Mouse (Mus musculus) erythroblast, embryonic 14.5 days (primary cell): ENCODE results near the gene Tmem201. TPM values are rescaled to one million over a fixed set of nuclear protein-coding genes. Genes with fewer than 3 reads are reported as not detected.

Source experiments
- H3K27me3 ChIP-seq: 2 replicates; pipeline ENCODE4 v1.6.1; 2012; ENCODE audit warnings: inconsistent platforms; ENCODE audit not compliant: control insufficient read depth
- H3K36me3 ChIP-seq: 2 replicates; pipeline ENCODE4 v1.6.1; 2012; ENCODE audit warnings: mild to moderate bottlenecking, inconsistent platforms; ENCODE audit not compliant: control insufficient read depth
- H3K4me1 ChIP-seq: 2 replicates; pipeline ENCODE4 v1.6.1; 2012; ENCODE audit warnings: inconsistent platforms; ENCODE audit not compliant: control insufficient read depth
- H3K4me3 ChIP-seq: replicated peaks from 2 replicates; pipeline ENCODE3; 2012; ENCODE audit warnings: moderate library complexity, mild to moderate bottlenecking, inconsistent platforms
- H3K9me3 ChIP-seq: 2 replicates; pipeline ENCODE4 v1.6.1; 2012; ENCODE audit warnings: low read length, inconsistent platforms, mixed read lengths; ENCODE audit not compliant: control insufficient read depth
- GATA1 ChIP-seq: IDR thresholded peaks from 2 replicates; pipeline ENCODE4 v1.6.1; 2012; ENCODE audit warnings: low read length, inconsistent platforms, mixed read lengths
- TAL1 ChIP-seq: IDR thresholded peaks from 3 replicates; pipeline ENCODE4 v1.6.1; 2012; ENCODE audit warnings: low read length, inconsistent platforms, mixed read lengths
- polyA plus RNA-seq: library from polyadenylated mRNA; stranded (reverse); fragments of >175 nt; gene quantifications from 2 replicates; pipeline ENCODE4 v1.2.3, GENCODE M21; 2012

Tmem201 gene
- polyA plus RNA-seq, 1 experiment, result 1.4 TPM

DNA sequence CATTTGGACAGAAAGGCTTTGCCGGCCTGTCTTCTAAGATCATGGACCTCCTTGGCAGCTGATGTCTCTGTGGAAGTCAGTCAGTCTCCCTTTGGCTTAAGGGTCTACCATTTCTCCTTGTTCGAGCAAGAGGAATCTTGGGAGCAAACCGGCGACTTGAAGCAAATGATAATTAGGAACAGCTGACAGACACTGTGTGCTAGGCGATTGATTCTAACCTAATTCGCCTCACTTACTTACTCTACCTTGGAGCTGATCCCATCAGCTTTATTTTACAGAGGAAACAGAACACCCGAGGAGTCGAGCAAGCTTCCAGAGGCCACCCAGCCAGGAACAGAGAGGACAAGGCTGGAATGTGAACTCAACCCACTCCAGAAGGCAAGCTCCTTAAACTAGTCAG, 46.5 kb downstream of the Tmem201 start:
- H3K4me1 ChIP-seq, result peaks cover 24% of the 10 kb centered on the region
- no peaks in the 10 kb centered on the region for H3K27me3 ChIP-seq
- TF ChIP-seq TAL1, result no peak
- no peak for TF ChIP-seq GATA1
- H3K4me3 ChIP-seq, result no peak overlapping the region
- H3K9me3 ChIP-seq, result no peaks in the 10 kb centered on the region
- no peaks in the 10 kb centered on the region for H3K36me3 ChIP-seq

- TF ChIP-seq TAL1 (no peak), GATA1 (no peak)
- Histone ChIP-seq H3K36me3 (no peaks in the 10 kb centered on the region), H3K4me3 (no peak overlapping the region), H3K4me1 (peaks cover 19% of the 10 kb centered on the region), H3K9me3 (no peaks in the 10 kb centered on the region), H3K27me3 (no peaks in the 10 kb centered on the region)
Measured at GRCm38 (mm10) chr4:149690828-149691280, 47.0 kb downstream of the Tmem201 start.

DNA sequence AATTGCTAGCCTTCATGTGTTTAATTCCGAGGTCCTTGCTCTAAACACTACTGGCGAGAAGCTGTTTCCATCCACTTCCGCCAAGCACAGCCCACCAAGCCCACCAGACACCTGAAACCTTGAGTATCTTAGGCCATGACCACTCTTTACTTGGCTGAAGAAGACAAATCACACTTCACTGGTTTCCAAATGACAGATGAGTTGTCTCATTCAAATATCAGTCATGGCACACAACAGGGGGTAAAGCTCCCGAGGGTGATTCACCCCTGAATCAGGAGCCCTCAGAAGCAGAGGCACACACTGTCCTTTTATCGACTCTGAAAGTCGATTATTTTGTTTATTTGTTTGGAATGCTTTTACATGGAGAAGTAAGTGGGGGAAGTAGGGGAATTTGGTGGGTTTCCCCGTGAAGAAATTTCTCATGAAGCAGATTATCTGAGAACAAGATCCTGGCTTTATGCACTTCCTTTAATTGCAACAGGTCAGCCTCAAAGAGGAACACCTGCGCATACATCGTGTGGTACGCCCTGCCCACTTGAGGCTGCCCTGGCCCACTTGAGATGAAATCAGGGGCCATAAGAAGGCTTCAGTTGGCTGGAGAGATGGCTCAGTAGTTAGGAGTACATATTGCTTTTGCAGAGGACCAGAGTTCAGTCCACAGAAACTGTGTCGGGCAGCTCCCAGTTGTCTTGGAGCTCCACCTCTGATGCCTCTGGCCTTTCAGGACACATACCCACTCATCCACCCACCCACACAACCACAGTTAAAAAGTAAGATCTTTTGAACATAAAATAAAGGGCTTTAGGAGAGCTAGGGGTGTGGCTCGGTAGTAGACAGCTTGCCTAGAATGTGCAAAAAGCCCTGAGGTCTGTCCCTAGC, 47.8 kb downstream of the Tmem201 start:
- Histone ChIP-seq H3K4me1 (peaks cover 19% of the 10 kb centered on the region), H3K36me3 (no peaks in the 10 kb centered on the region), H3K9me3 (no peaks in the 10 kb centered on the region), H3K4me3 (no peak overlapping the region), H3K27me3 (no peaks in the 10 kb centered on the region)
- TF ChIP-seq TAL1, result no peak
- TF ChIP-seq GATA1, result no peak

DNA sequence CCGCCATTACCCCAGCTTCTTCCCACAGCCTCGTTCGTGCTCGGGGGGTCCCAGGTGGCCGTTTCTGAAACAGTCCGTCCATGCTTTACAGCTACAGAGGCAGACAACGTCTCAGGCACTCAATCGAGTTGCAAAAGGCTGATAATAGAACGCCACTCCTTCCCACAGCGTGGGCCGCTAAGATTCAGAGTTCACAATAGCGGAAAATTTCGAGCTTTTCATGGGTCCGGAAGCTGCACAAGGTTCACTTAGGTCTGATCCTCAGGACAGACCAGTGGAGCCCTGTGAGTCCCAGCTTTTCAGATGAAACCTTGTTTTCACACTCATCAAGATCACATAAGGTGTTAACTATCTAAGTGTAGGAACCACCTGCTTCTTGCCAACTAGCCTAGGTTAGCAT, 49.0 kb downstream of the Tmem201 start:
- no peaks in the 10 kb centered on the region for H3K27me3 ChIP-seq
- H3K4me1 ChIP-seq, result peaks cover 19% of the 10 kb centered on the region
- H3K9me3 ChIP-seq, result no peaks in the 10 kb centered on the region
- no peak for TF ChIP-seq TAL1
- TF ChIP-seq GATA1, result no peak
- H3K4me3 ChIP-seq, result no peak overlapping the region
- no peaks in the 10 kb centered on the region for H3K36me3 ChIP-seq

GRCm38 (mm10) chr4:149684841-149685623, 52.8 kb downstream of the Tmem201 start:
- Histone ChIP-seq H3K4me3 (no peak overlapping the region), H3K36me3 (no peaks in the 10 kb centered on the region), H3K9me3 (no peaks in the 10 kb centered on the region), H3K27me3 (no peaks in the 10 kb centered on the region), H3K4me1 (peaks cover 1% of the 10 kb centered on the region; the same call in 1 of the 2 replicates)
- TF ChIP-seq TAL1 (no peak), GATA1 (no peak)

DNA sequence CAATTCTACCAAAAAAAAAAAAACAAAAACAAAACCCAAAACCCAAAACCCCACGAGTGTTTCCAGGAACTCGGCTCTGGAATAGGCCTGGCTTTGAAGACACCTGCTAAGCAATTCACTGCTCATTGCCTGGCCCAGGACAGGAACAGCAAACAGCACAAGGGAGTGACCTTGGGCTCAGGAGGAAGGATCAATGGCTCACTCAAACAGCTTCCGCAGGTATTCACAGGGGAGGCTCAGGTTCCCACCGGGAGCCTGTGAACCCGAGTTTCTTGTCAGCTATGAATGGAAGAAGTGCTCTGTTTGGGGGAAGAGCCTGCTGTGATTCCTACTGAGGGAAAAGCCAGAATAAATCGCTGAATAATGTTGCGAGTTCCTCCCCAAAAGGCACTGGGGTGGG, 54.0 kb downstream of the Tmem201 start:
- TF ChIP-seq TAL1, result no peak
- TF ChIP-seq GATA1, result no peak
- Histone ChIP-seq H3K27me3 (no peaks in the 10 kb centered on the region), H3K36me3 (no peaks in the 10 kb centered on the region), H3K4me1 (no peaks in the 10 kb centered on the region), H3K9me3 (no peaks in the 10 kb centered on the region), H3K4me3 (no peak overlapping the region)

GRCm38 (mm10) chr4:149679056-149679770, 58.6 kb downstream of the Tmem201 start:
- H3K27me3 ChIP-seq, result peaks cover 15% of the 10 kb centered on the region
- H3K4me1 ChIP-seq, result peaks cover 14% of the 10 kb centered on the region
- TF ChIP-seq GATA1, result no peak
- no peak for TF ChIP-seq TAL1
- H3K36me3 ChIP-seq, result no peaks in the 10 kb centered on the region
- no peaks in the 10 kb centered on the region for H3K9me3 ChIP-seq
- no peak overlapping the region for H3K4me3 ChIP-seq

DNA sequence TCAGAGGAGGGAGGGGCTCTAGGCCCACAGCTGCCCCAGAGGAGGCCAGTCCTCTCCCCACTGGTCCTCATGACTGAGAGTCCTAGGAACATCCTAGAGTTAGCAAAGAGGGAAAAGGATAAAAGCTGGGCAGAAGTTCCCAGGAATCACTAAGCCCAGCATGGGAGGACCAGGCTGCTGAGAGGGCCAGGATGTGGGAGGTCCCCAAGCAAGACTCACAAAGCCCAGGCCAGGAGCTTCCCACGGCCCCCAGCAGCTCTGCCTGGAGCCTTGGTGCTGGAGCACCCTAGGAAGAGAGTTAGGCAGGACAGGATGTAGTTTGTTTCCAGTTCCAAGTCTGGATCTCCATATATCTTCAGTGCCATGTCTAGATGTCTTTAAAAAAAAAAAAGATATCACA, 59.8 kb downstream of the Tmem201 start:
- TF ChIP-seq TAL1, result no peak
- no peak for TF ChIP-seq GATA1
- Histone ChIP-seq H3K9me3 (no peaks in the 10 kb centered on the region), H3K27me3 (peaks cover 15% of the 10 kb centered on the region), H3K36me3 (no peaks in the 10 kb centered on the region), H3K4me1 (peaks cover 14% of the 10 kb centered on the region), H3K4me3 (no peak overlapping the region)
